Mouse (Mus musculus): ENCODE results near the gene Nipal3.

DNA sequence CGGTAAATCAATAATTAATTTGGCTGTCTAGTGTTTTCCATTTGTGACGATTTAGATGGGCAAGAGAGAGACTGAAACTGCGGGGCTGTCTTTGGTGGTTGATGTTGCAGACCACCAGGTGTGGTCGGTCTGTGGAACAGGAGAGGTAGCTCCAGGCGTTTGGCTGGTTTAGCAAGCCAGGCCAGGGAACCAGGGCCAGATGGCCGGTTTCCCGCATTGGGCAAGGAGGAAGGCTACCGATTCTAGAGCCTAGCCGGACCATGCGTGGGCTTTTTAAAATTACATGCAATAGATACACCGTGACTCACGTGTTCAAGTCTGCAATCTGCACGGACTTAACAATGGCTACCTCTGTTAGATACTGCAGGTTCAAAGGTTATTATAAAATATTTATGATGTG lies 73.9 kb downstream of the Nipal3 start:
- no peak for TF ChIP-seq CTCF (IDR thresholded peaks at IDR 0.05; ENCODE audit: low read depth, low read length)
- no peak for TF ChIP-seq POLR2A (IDR thresholded peaks at IDR 0.05; ENCODE audit: extremely low read depth, insufficient read depth, low read length)
